Mouse (Mus musculus): ENCODE data around the gene Gorasp2. TPM values are rescaled to one million over a fixed set of nuclear protein-coding genes. Genes with fewer than 3 reads are reported as not detected.
A peak's percentile ranks its signal among the peaks of the same experiment; 100 is the strongest.

Gene Gorasp2
- polyA plus RNA-seq, 1 experiment from 2014 or later, result 151 TPM

- Histone ChIP-seq H3K36me3 (ENCODE audit: control insufficient read depth, insufficient read depth, low read length) (no peaks in the 10 kb centered on the region), H3K9ac (ENCODE audit: low read length) (no peak overlapping the region), H3K4me3 (ENCODE audit: low read depth, low read length) (no peak overlapping the region), H3K4me1 (ENCODE audit: control insufficient read depth, insufficient read depth, low read length) (no peaks in the 10 kb centered on the region), H3K27ac (ENCODE audit: low read depth, low read length) (no peak overlapping the region), H3K4me2 (no peak overlapping the region), H3K27me3 (ENCODE audit: control insufficient read depth, insufficient read depth, low read length) (no peaks in the 10 kb centered on the region), H3K9me3 (ENCODE audit: control insufficient read depth, low read length) (no peaks in the 10 kb centered on the region)
- no peak for ATAC-seq (ENCODE audit: low FRiP score)
- DNase-seq (ENCODE audit: low spot score, missing footprints), result no peak
- WGBS, result 94% methylated on average over 2 of the region's 2 CpGs
These were observed 11.1 kb downstream of the Gorasp2 start for GRCm38 (mm10) chr2:70672476-70672875.

- no peaks in the 10 kb centered on the region for H3K9me3 ChIP-seq (ENCODE audit: control insufficient read depth, low read length)
- H3K4me2 ChIP-seq, result no peak overlapping the region
- WGBS, result 89% methylated on average over 7 of the region's 7 CpGs
- no peak overlapping the region for H3K4me3 ChIP-seq (ENCODE audit: low read depth, low read length)
- no peak overlapping the region for H3K27ac ChIP-seq (ENCODE audit: low read depth, low read length)
- H3K4me1 ChIP-seq (ENCODE audit: control insufficient read depth, insufficient read depth, low read length), result no peaks in the 10 kb centered on the region
- peak; percentile 85 for DNase-seq (ENCODE audit: low spot score, missing footprints)
- H3K27me3 ChIP-seq (ENCODE audit: control insufficient read depth, insufficient read depth, low read length), result no peaks in the 10 kb centered on the region
- ATAC-seq (ENCODE audit: low FRiP score), result no peak
- H3K36me3 ChIP-seq (ENCODE audit: control insufficient read depth, insufficient read depth, low read length), result 0 out of 2 replicates have a peak, but pooled peaks cover 5% of the 10 kb centered on the region
- no peak overlapping the region for H3K9ac ChIP-seq (ENCODE audit: low read length)
These were observed 12.2 kb downstream of the Gorasp2 start for GRCm38 (mm10) chr2:70673445-70674126.

GRCm38 (mm10) chr2:70682324-70682723 lies 20.9 kb downstream of the Gorasp2 start:
- Histone ChIP-seq H3K9me3 (ENCODE audit: control insufficient read depth, low read length) (no peaks in the 10 kb centered on the region), H3K9ac (ENCODE audit: low read length) (no peak overlapping the region), H3K27me3 (ENCODE audit: control insufficient read depth, insufficient read depth, low read length) (no peaks in the 10 kb centered on the region), H3K4me2 (no peak overlapping the region), H3K4me3 (ENCODE audit: low read depth, low read length) (no peak overlapping the region), H3K4me1 (ENCODE audit: control insufficient read depth, insufficient read depth, low read length) (no peaks in the 10 kb centered on the region), H3K27ac (ENCODE audit: low read depth, low read length) (no peak overlapping the region), H3K36me3 (ENCODE audit: control insufficient read depth, insufficient read depth, low read length) (peaks cover 10% of the 10 kb centered on the region; the same call in 1 of the 2 replicates)
- ATAC-seq (ENCODE audit: low FRiP score), result no peak
- WGBS, result 94% methylated on average over 2 of the region's 2 CpGs
- DNase-seq (ENCODE audit: low spot score, missing footprints), result no peak

- ATAC-seq (ENCODE audit: low FRiP score), result no peak
- no peak overlapping the region for H3K9ac ChIP-seq (ENCODE audit: low read length)
- no peak overlapping the region for H3K27ac ChIP-seq (ENCODE audit: low read depth, low read length)
- 93% methylated on average over 21 of the region's 21 CpGs for WGBS
- no peaks in the 10 kb centered on the region for H3K9me3 ChIP-seq (ENCODE audit: control insufficient read depth, low read length)
- no peak overlapping the region for H3K4me2 ChIP-seq
- peaks cover 13% of the 10 kb centered on the region for H3K36me3 ChIP-seq (ENCODE audit: control insufficient read depth, insufficient read depth, low read length)
- no peaks in the 10 kb centered on the region for H3K27me3 ChIP-seq (ENCODE audit: control insufficient read depth, insufficient read depth, low read length)
- H3K4me3 ChIP-seq (ENCODE audit: low read depth, low read length), result no peak overlapping the region
- H3K4me1 ChIP-seq (ENCODE audit: control insufficient read depth, insufficient read depth, low read length), result no peaks in the 10 kb centered on the region
- no peak for DNase-seq (ENCODE audit: low spot score, missing footprints)
These were observed 27.2 kb downstream of the Gorasp2 start for GRCm38 (mm10) chr2:70688454-70689078.

- no peak overlapping the region for H3K27ac ChIP-seq (ENCODE audit: low read depth, low read length)
- ATAC-seq (ENCODE audit: low FRiP score), result no peak
- no peaks in the 10 kb centered on the region for H3K9me3 ChIP-seq (ENCODE audit: control insufficient read depth, low read length)
- no peak overlapping the region for H3K4me2 ChIP-seq
- WGBS, result 84% methylated on average over 11 of the region's 11 CpGs
- no peak overlapping the region for H3K9ac ChIP-seq (ENCODE audit: low read length)
- no peak for DNase-seq (ENCODE audit: low spot score, missing footprints)
- peaks cover 11% of the 10 kb centered on the region for H3K36me3 ChIP-seq (ENCODE audit: control insufficient read depth, insufficient read depth, low read length)
- H3K4me3 ChIP-seq (ENCODE audit: low read depth, low read length), result no peak overlapping the region
- H3K4me1 ChIP-seq (ENCODE audit: control insufficient read depth, insufficient read depth, low read length), result no peaks in the 10 kb centered on the region
- no peaks in the 10 kb centered on the region for H3K27me3 ChIP-seq (ENCODE audit: control insufficient read depth, insufficient read depth, low read length)
These were observed 28.8 kb downstream of the Gorasp2 start for GRCm38 (mm10) chr2:70690195-70690594.

- Histone ChIP-seq H3K4me3 (ENCODE audit: low read depth, low read length) (no peak overlapping the region), H3K4me2 (no peak overlapping the region), H3K4me1 (ENCODE audit: control insufficient read depth, insufficient read depth, low read length) (no peaks in the 10 kb centered on the region), H3K9ac (ENCODE audit: low read length) (no peak overlapping the region), H3K27me3 (ENCODE audit: control insufficient read depth, insufficient read depth, low read length) (no peaks in the 10 kb centered on the region), H3K9me3 (ENCODE audit: control insufficient read depth, low read length) (no peaks in the 10 kb centered on the region), H3K27ac (ENCODE audit: low read depth, low read length) (no peak overlapping the region), H3K36me3 (ENCODE audit: control insufficient read depth, insufficient read depth, low read length) (no peaks in the 10 kb centered on the region)
- WGBS, result 90% methylated on average over 10 of the region's 10 CpGs
- no peak for ATAC-seq (ENCODE audit: low FRiP score)
- DNase-seq (ENCODE audit: low spot score, missing footprints), result no peak
These were observed 34.3 kb downstream of the Gorasp2 start for GRCm38 (mm10) chr2:70695712-70696111.

GRCm38 (mm10) chr2:70700851-70701250 lies 39.5 kb downstream of the Gorasp2 start:
- Histone ChIP-seq H3K27ac (ENCODE audit: low read depth, low read length) (no peak overlapping the region), H3K4me1 (ENCODE audit: control insufficient read depth, insufficient read depth, low read length) (peaks cover 3% of the 10 kb centered on the region), H3K9me3 (ENCODE audit: control insufficient read depth, low read length) (no peaks in the 10 kb centered on the region), H3K9ac (ENCODE audit: low read length) (no peak overlapping the region), H3K4me2 (no peak overlapping the region), H3K36me3 (ENCODE audit: control insufficient read depth, insufficient read depth, low read length) (no peaks in the 10 kb centered on the region), H3K27me3 (ENCODE audit: control insufficient read depth, insufficient read depth, low read length) (no peaks in the 10 kb centered on the region; the same call in 1 of the 2 replicates), H3K4me3 (ENCODE audit: low read depth, low read length) (no peak overlapping the region)
- WGBS, result 80% methylated on average over 3 of the region's 3 CpGs
- no peak for DNase-seq (ENCODE audit: low spot score, missing footprints)
- ATAC-seq (ENCODE audit: low FRiP score), result no peak

GRCm38 (mm10) chr2:70701571-70701970 lies 40.2 kb downstream of the Gorasp2 start:
- no peaks in the 10 kb centered on the region; the same call in 1 of the 2 replicates for H3K27me3 ChIP-seq (ENCODE audit: control insufficient read depth, insufficient read depth, low read length)
- H3K36me3 ChIP-seq (ENCODE audit: control insufficient read depth, insufficient read depth, low read length), result no peaks in the 10 kb centered on the region
- H3K9me3 ChIP-seq (ENCODE audit: control insufficient read depth, low read length), result no peaks in the 10 kb centered on the region
- no peak overlapping the region for H3K4me3 ChIP-seq (ENCODE audit: low read depth, low read length)
- 70% methylated on average over 9 of the region's 9 CpGs for WGBS
- no peak overlapping the region for H3K27ac ChIP-seq (ENCODE audit: low read depth, low read length)
- no peak for DNase-seq (ENCODE audit: low spot score, missing footprints)
- ATAC-seq (ENCODE audit: low FRiP score), result no peak
- no peak overlapping the region for H3K9ac ChIP-seq (ENCODE audit: low read length)
- no peak overlapping the region for H3K4me2 ChIP-seq
- H3K4me1 ChIP-seq (ENCODE audit: control insufficient read depth, insufficient read depth, low read length), result peaks cover 3% of the 10 kb centered on the region

GRCm38 (mm10) chr2:70702403-70702802 lies 41.0 kb downstream of the Gorasp2 start:
- H3K4me3 ChIP-seq (ENCODE audit: low read depth, low read length), result no peak overlapping the region
- ATAC-seq (ENCODE audit: low FRiP score), result no peak
- no peak overlapping the region for H3K27ac ChIP-seq (ENCODE audit: low read depth, low read length)
- no peak overlapping the region for H3K4me2 ChIP-seq
- H3K27me3 ChIP-seq (ENCODE audit: control insufficient read depth, insufficient read depth, low read length), result no peaks in the 10 kb centered on the region; the same call in 1 of the 2 replicates
- DNase-seq (ENCODE audit: low spot score, missing footprints), result no peak
- H3K9ac ChIP-seq (ENCODE audit: low read length), result no peak overlapping the region
- WGBS, result 49% methylated on average over 5 of the region's 5 CpGs
- no peaks in the 10 kb centered on the region for H3K36me3 ChIP-seq (ENCODE audit: control insufficient read depth, insufficient read depth, low read length)
- H3K4me1 ChIP-seq (ENCODE audit: control insufficient read depth, insufficient read depth, low read length), result peaks cover 3% of the 10 kb centered on the region
- no peaks in the 10 kb centered on the region for H3K9me3 ChIP-seq (ENCODE audit: control insufficient read depth, low read length)

All from midbrain, embryonic 11.5 days (tissue).